Mouse (Mus musculus): Measurements from ENCODE around the gene Astn2. TPM values are rescaled to one million over a fixed set of nuclear protein-coding genes. Genes with fewer than 3 reads are reported as not detected.
A peak's percentile ranks its signal among the peaks of the same experiment; 100 is the strongest.

Astn2 gene
- under 1 TPM; 0.72 to 0.81 TPM for total RNA-seq (2021)

GRCm38 (mm10) chr4:66404201-66404711 is at the start of gene Astn2:
Gene Astn2 (minus strand): TSS chr4:66404611.
- DNase-seq = peak; percentile 10 to 22
- intact Hi-C loops (cut with DNase I) = no loop called here

- DNase-seq = no peak
- intact Hi-C loops (cut with DNase I) = no loop called here
Measured at GRCm38 (mm10) chr4:66450115-66450514, 45.7 kb upstream of the Astn2 start.

GRCm38 (mm10) chr4:66431256-66431655 is 26.8 kb upstream of the Astn2 start:
- intact Hi-C loops (cut with DNase I) = loop anchor here (10.0 kb wide), 1 partner anchor 426 kb away; no protein-coding TSS in a partner anchor
- no peak for DNase-seq

GRCm38 (mm10) chr4:66425804-66426203 is 21.4 kb upstream of the Astn2 start:
- DNase-seq = peak; percentile 31 to 36
- intact Hi-C loops (cut with DNase I) = no loop called here

GRCm38 (mm10) chr4:66414778-66415177 is 10.4 kb upstream of the Astn2 start:
- DNase-seq = no peak
- intact Hi-C loops (cut with DNase I) = no loop called here

- DNase-seq = no peak
- intact Hi-C loops (cut with DNase I) = no loop called here
Measured at GRCm38 (mm10) chr4:66405086-66405485, 675 bp upstream of the Astn2 start.

- intact Hi-C loops (cut with DNase I) = no loop called here
- peak in 1 of 2 experiments; percentile 9 for DNase-seq
Measured at GRCm38 (mm10) chr4:66403708-66404200, 657 bp downstream of the Astn2 start.

- intact Hi-C loops (cut with DNase I) = no loop called here
- peak in 1 of 2 experiments; percentile 6 for DNase-seq
Measured at GRCm38 (mm10) chr4:66403116-66403707, 1.2 kb downstream of the Astn2 start.

- intact Hi-C loops (cut with DNase I) = no loop called here
- peak; percentile 15 to 22 for DNase-seq
Measured at GRCm38 (mm10) chr4:66402611-66403010, 1.8 kb downstream of the Astn2 start.

GRCm38 (mm10) chr4:66401186-66401681 is 3.2 kb downstream of the Astn2 start:
- intact Hi-C loops (cut with DNase I) = no loop called here
- DNase-seq = no peak

- DNase-seq = peak in 1 of 2 experiments; percentile 16
- intact Hi-C loops (cut with DNase I) = no loop called here
Measured at GRCm38 (mm10) chr4:66399066-66399465, 5.3 kb downstream of the Astn2 start.

GRCm38 (mm10) chr4:66397216-66397615 is 7.2 kb downstream of the Astn2 start:
- intact Hi-C loops (cut with DNase I) = no loop called here
- DNase-seq = no peak

- intact Hi-C loops (cut with DNase I) = no loop called here
- no peak for DNase-seq
Measured at GRCm38 (mm10) chr4:66393294-66393693, 11.1 kb downstream of the Astn2 start.

- intact Hi-C loops (cut with DNase I) = no loop called here
Measured at GRCm38 (mm10) chr4:66390480-66390879, 13.9 kb downstream of the Astn2 start.

GRCm38 (mm10) chr4:66378586-66378985 is 25.8 kb downstream of the Astn2 start:
- intact Hi-C loops (cut with DNase I) = no loop called here
- DNase-seq = no peak

More at GRCm38 (mm10) chr4:66390480-66390879, 13.9 kb downstream of the Astn2 start:
- no peak for DNase-seq

- DNase-seq = peak; percentile 1 to 5
- intact Hi-C loops (cut with DNase I) = no loop called here
Measured at GRCm38 (mm10) chr4:66370557-66371071, 33.8 kb downstream of the Astn2 start.

GRCm38 (mm10) chr4:66365500-66365899 is 38.9 kb downstream of the Astn2 start:
- intact Hi-C loops (cut with DNase I) = no loop called here
- DNase-seq = no peak

GRCm38 (mm10) chr4:66344632-66345031 is 59.8 kb downstream of the Astn2 start:
- no peak for DNase-seq
- intact Hi-C loops (cut with DNase I) = no loop called here

GRCm38 (mm10) chr4:66337443-66337842 is 67.0 kb downstream of the Astn2 start:
- intact Hi-C loops (cut with DNase I) = no loop called here

GRCm38 (mm10) chr4:66330600-66331285 is 73.7 kb downstream of the Astn2 start:
- intact Hi-C loops (cut with DNase I) = no loop called here

More at GRCm38 (mm10) chr4:66337443-66337842, 67.0 kb downstream of the Astn2 start:
- DNase-seq = no peak

GRCm38 (mm10) chr4:66321051-66321450 is 83.4 kb downstream of the Astn2 start:
- no peak for DNase-seq
- intact Hi-C loops (cut with DNase I) = no loop called here

More at GRCm38 (mm10) chr4:66330600-66331285, 73.7 kb downstream of the Astn2 start:
- DNase-seq = no peak
